Mouse (Mus musculus) lung, embryonic 14.5 days (tissue): ENCODE data around the gene Usp10. TPM values are rescaled to one million over a fixed set of nuclear protein-coding genes. Genes with fewer than 3 reads are reported as not detected.

Experiments used
- ATAC-seq: fragments of 200-750 bp; cut with Nextera tagmentation; 2 replicates; pipeline ENCODE4 v1.8.0; 2017; ENCODE audit warnings: mild to moderate bottlenecking, moderate TSS enrichment, moderate library complexity; ENCODE audit not compliant: insufficient read depth
- DNase-seq: peaks from one replicate; pipeline ENCODE4 v3.0.0-alpha.2; 2015
- H3K27ac ChIP-seq: fragments of 300-500 bp; sonication (generic); 2 replicates; pipeline ENCODE4 v1.5.1; 2014; ENCODE audit warnings: low read depth, mild to moderate bottlenecking, moderate library complexity
- H3K27me3 ChIP-seq: fragments of 300-500 bp; sonication (generic); 2 replicates; pipeline ENCODE4 v1.6.1; 2014; ENCODE audit warnings: low read length, control low read depth; ENCODE audit not compliant: insufficient read depth
- H3K36me3 ChIP-seq: fragments of 300-500 bp; sonication (generic); 2 replicates; pipeline ENCODE4 v1.6.1; 2014; ENCODE audit warnings: control low read depth; ENCODE audit not compliant: insufficient read depth
- H3K4me1 ChIP-seq: fragments of 300-500 bp; sonication (generic); 2 replicates; pipeline ENCODE4 v1.6.1; 2014; ENCODE audit warnings: antibody characterized with exemption, control low read depth; ENCODE audit not compliant: insufficient read depth
- H3K4me2 ChIP-seq: fragments of 300-500 bp; sonication (generic); 2 replicates; pipeline ENCODE4 v1.6.1; 2014; ENCODE audit warnings: mild to moderate bottlenecking
- H3K4me3 ChIP-seq: fragments of 300-500 bp; sonication (generic); 2 replicates; pipeline ENCODE4 v1.5.1; 2014; ENCODE audit warnings: low read depth, low read length
- H3K9ac ChIP-seq: fragments of 300-500 bp; sonication (generic); 2 replicates; pipeline ENCODE4 v1.6.1; 2014
- H3K9me3 ChIP-seq: fragments of 300-500 bp; sonication (generic); 2 replicates; pipeline ENCODE4 v1.6.1; 2016; ENCODE audit warnings: low read depth, low read length, control low read depth
- CTCF ChIP-seq: IDR thresholded peaks from 2 replicates; pipeline ENCODE4 v1.5.1; 2016; ENCODE audit warnings: antibody characterized with exemption, low read depth
- WGBS: fragments of 180-500 bp; shearing (Covaris S2); extraction: QIAGEN DNeasy Blood & Tissue Kit; methylation state at CpG from one replicate; pipeline ENCODE4 v1.1.7; 2014; 5-methylcytosine and 5-hydroxymethylcytosine counted together
- polyA plus RNA-seq: library from polyadenylated mRNA; unstranded; fragments of >200 nt; fragmentation: Nextera tagmentation; extraction: Ambion mirVana; gene quantifications from 2 replicates; pipeline ENCODE4 v1.2.1, GENCODE M21; 2014

The Usp10 gene
- polyA plus RNA-seq, 1 experiment from 2014 or later: 155 TPM

DNA sequence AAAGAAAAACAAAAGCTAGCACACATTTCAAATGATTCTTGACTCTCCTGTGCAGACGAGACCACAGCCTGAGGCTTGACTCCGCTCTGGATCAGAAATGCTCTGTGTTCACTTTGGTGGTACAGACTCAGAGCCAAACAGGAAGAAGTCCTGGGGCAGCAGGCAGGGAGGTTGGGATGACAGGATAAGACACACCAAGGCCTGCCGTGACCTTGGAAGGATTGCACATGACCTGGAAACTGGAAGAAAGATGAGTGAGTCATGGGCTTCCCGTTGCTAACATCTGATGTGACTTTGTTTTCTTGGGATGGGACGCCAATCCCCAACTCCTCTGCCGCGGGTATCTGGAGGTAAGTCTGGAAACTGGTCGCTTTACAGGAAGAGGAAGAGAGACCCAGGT, 8.2 kb upstream of the Usp10 start:
- no peaks in the 10 kb centered on the region for H3K4me1 ChIP-seq
- H3K9ac ChIP-seq: no peak overlapping the region
- no peak for ATAC-seq
- 64% methylated on average over 8 of the region's 8 CpGs for WGBS
- no peak overlapping the region for H3K4me2 ChIP-seq
- H3K27me3 ChIP-seq: peaks cover 11% of the 10 kb centered on the region
- no peak overlapping the region for H3K4me3 ChIP-seq
- no peak for DNase-seq
- H3K36me3 ChIP-seq: no peaks in the 10 kb centered on the region
- H3K9me3 ChIP-seq: no peaks in the 10 kb centered on the region
- TF ChIP-seq CTCF: no peak
- no peak overlapping the region for H3K27ac ChIP-seq

DNA sequence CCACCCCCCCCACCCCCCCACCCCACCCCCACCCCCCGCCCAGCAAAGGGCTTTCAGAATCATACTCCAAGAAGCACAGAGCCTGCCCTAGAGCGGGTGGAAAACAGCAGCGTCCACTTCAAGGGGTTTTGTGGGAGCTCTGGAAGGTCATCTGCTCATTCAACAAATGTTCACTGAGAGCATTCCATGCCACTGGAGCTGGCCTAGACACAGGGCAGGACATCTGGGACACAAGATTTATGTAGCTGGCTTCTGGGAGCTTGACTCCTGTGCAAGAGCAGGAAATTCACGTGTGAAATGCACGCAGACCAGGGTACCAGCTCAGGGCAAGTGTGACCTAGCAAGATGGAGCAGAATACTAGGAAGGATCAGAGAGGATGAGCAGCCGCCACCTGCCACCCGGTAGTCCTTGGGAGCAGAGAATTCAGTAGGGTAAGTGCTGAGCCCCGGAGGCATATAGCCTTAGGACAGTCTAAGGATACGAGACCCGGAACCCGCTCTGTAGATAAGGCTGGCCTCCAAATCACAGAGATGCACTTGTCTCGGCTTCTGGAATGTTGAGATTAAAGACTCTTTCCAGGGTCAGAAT, 5.7 kb upstream of the Usp10 start:
- no peak for DNase-seq
- Histone ChIP-seq H3K4me2 (no peak overlapping the region), H3K27ac (no peak overlapping the region), H3K27me3 (no peaks in the 10 kb centered on the region), H3K9ac (no peak overlapping the region), H3K36me3 (no peaks in the 10 kb centered on the region), H3K4me3 (no peak overlapping the region), H3K9me3 (no peaks in the 10 kb centered on the region), H3K4me1 (no peaks in the 10 kb centered on the region)
- no peak for ATAC-seq
- WGBS: 30% methylated on average over 12 of the region's 12 CpGs
- no peak for TF ChIP-seq CTCF

DNA sequence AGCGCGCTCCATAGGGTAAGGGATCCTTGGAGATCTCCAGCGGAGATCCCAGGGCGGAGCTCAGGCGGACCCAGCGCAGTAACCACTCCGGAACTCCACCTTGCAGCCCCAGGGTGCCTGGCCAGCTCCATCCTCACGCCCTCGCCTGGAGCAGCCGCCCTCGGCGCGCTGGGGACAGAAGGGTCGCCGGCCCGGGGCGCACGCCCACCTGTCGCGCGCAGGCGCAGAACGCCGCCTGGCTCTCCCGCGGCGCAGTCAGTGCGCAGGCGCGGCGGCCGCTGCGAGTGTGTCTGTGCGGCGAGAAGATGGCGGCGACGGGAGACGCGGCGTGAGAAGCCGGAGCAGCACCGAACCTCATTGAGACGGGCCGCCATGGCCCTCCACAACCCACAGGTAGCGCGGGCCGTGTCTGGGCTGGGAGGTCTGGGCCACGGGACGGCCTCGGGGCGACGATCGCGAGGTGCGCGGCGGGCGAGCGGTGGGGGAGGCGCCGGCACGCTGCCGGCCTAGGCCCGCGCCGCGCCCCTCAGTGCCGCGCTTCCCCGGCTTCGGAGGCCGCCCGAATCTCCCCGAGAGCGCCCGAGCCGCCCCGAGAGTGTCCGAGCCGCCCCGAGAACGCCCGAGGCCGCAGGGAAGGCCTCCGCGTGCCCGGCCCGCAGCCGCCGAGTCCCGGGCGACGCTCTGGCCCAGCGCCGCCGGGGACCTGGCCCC, 542 bp downstream of the Usp10 start, which contains the start of gene Gm20388:
TSS of gene Gm20388 (plus strand) at position 295 of the 711 bp plus-strand sequence.
- no peaks in the 10 kb centered on the region for H3K27me3 ChIP-seq
- peak within 1 kb of the TSS; percentile 91 for H3K9ac ChIP-seq
- under 1% methylated on average over 95 of the region's 97 CpGs for WGBS
- H3K27ac ChIP-seq: peak within 1 kb of the TSS; percentile 92
- peak; percentile 94 for ATAC-seq
- no peaks in the 10 kb centered on the region for H3K9me3 ChIP-seq
- peaks cover 25% of the 10 kb centered on the region for H3K4me1 ChIP-seq
- TF ChIP-seq CTCF: no peak
- DNase-seq: peak; percentile 95
- peak within 1 kb of the TSS; percentile 79 for H3K4me3 ChIP-seq
- no peaks in the 10 kb centered on the region for H3K36me3 ChIP-seq
- peak within 1 kb of the TSS; percentile 86 for H3K4me2 ChIP-seq

DNA sequence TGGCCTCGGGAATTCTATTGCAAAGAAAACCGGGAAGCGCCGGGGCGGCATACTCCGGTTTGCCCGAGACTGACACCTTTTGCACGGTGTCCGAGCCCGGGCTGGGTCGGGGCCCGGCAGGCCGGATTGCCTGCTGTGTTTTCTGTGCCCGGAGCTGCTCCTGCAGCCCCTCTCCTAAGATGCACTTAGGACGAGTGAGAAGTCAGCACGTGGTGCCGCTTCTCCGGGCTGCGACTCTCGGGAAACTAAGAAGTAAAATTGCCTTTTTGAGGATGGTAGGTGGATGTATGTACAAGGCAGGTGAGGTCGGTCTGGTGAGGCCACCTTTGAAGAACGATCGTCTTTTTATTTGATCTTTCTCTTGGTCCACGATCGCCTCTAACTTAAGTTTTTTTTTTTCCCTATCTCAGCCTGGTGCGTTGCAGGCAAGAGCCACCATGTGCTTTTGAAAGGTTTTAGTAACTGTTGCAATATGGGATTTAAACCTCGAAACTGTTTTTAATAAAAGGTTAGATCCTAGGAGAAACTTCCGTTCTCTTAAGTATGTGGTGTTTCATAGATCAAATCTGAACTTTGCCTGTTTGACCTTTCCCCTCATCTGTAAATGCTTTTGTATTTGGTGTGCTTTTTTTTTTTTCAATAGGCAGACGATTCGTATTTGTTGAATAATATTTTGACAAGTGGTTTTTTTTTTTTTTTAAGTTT, 1.2 kb downstream of the Usp10 start:
- under 1% methylated on average over 30 of the region's 30 CpGs for WGBS

DNA sequence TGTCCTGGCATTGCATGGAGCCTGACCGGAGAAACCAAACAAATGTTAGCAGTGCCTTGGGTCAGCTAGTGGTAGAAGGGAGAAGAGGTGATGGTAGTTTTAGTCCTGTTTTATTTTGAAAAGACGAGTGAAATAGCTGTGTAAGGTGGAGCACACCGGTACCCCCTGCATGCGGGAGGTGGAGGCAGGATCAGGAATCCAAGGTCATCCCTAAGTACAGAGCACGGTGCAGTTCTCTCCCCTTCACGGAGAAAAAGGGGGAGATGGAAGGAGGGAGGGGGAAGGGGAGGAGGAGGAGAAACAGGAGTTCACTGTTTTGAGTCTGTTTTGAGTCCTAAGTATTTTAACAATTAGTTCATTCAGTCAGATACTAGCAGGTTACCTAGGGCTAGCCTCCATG, 2.5 kb downstream of the Usp10 start:
- no peaks in the 10 kb centered on the region for H3K36me3 ChIP-seq
- 46% methylated on average over 6 of the region's 6 CpGs for WGBS
- DNase-seq (no peak), ATAC-seq (no peak)
- peaks cover 25% of the 10 kb centered on the region for H3K4me1 ChIP-seq
- peak overlapping the region; percentile 24; the same call in 1 of the 2 replicates for H3K9ac ChIP-seq
- peak overlapping the region; percentile 79 for H3K4me3 ChIP-seq
- no peaks in the 10 kb centered on the region for H3K27me3 ChIP-seq
- no peak for TF ChIP-seq CTCF
- no peak overlapping the region for H3K27ac ChIP-seq
- H3K4me2 ChIP-seq: peak overlapping the region; percentile 86
- H3K9me3 ChIP-seq: no peaks in the 10 kb centered on the region

More for the DNA sequence above, 1.2 kb downstream of the Usp10 start:
- ATAC-seq (peak; percentile 62), DNase-seq (no peak)
- TF ChIP-seq CTCF: no peak
- Histone ChIP-seq H3K27ac (peak overlapping the region; percentile 92), H3K36me3 (no peaks in the 10 kb centered on the region), H3K4me2 (peak overlapping the region; percentile 86), H3K27me3 (no peaks in the 10 kb centered on the region), H3K9ac (peak overlapping the region; percentile 91), H3K4me1 (peaks cover 25% of the 10 kb centered on the region), H3K9me3 (no peaks in the 10 kb centered on the region), H3K4me3 (peak overlapping the region; percentile 79)

DNA sequence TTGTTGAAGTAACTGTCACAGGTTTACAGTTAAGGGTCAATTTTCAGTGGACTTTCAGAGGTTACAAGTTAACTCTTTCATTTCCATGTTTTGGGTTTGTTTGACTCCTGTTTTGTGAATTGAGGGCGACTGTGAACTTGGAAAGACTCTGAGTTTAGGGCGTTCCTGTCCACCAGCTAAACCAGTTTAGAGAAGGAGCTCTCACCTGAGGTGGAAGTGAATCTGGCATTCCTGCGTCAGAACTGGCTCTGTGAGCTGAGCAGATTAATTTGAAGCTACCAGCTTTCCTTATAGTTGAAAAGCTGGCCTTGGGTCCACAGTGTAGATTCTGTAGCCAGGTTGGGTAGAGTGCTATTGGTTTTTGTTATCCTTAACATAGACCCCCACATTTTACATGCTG, 3.0 kb downstream of the Usp10 start:
- Histone ChIP-seq H3K9ac (no peak overlapping the region), H3K4me3 (no peak overlapping the region), H3K4me2 (peak overlapping the region; percentile 86), H3K27ac (peak overlapping the region; percentile 42), H3K36me3 (no peaks in the 10 kb centered on the region), H3K27me3 (no peaks in the 10 kb centered on the region), H3K9me3 (no peaks in the 10 kb centered on the region), H3K4me1 (peaks cover 25% of the 10 kb centered on the region)
- peak; percentile 48 for DNase-seq
- WGBS: 55% methylated on average over 3 of the region's 3 CpGs
- no peak for TF ChIP-seq CTCF
- ATAC-seq: no peak

DNA sequence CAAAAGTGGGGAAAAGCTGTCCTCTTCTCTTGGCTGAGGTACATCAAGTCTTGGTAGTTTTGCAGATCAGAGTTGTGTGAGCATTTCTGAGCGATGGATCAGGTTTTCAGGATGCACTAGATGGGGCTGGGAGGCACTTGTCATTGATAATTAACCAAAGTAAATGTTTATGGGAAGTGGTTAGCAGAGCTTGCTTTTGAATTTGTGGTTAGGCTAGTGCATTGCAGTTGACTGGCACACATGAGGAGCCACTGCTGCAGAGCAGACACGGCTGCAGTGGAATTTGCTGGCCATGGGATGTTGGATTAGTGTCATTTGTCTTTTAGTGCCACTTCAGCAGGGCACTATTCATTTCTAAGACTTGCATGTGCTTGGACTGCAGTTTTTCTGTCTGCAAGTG, 4.0 kb downstream of the Usp10 start:
- Histone ChIP-seq H3K27me3 (no peaks in the 10 kb centered on the region), H3K4me2 (peak overlapping the region; percentile 86; the same call in 1 of the 2 replicates), H3K4me3 (no peak overlapping the region), H3K4me1 (peaks cover 25% of the 10 kb centered on the region), H3K9me3 (no peaks in the 10 kb centered on the region), H3K9ac (no peak overlapping the region), H3K27ac (no peak overlapping the region), H3K36me3 (0 out of 2 replicates have a peak, but pooled peaks cover 5% of the 10 kb centered on the region)
- WGBS: 38% methylated on average over 2 of the region's 2 CpGs
- no peak for DNase-seq
- ATAC-seq: no peak
- TF ChIP-seq CTCF: no peak
